In genomic region chr8:3337525-3337824, GRCm38 (mm10) we compare ENCODE assay signal across 16 mouse cellular contexts. TPM values are rescaled to one million over a fixed set of nuclear protein-coding genes. Genes with fewer than 3 reads are reported as not detected.
"Had no signal": no experiment of that assay in that cellular context is flagged by ENCODE, and none has a peak within 500 bp of the region (broad histone marks: within the 10 kb centered on the region; RNA-seq: fewer than 3 reads in every experiment).

No protein-coding gene starts in this region.

RNA-seq across cellular contexts. Expression of gene A430078G23Rik, which starts 15.7 kb away (rescaled TPM):
- total RNA-seq: left cerebral cortex, postnatal 10 days; left cerebral cortex, postnatal 14 days; left cerebral cortex, postnatal 25 days; left cerebral cortex, postnatal 36 days; midbrain, postnatal 0 days had no signal
- polyA plus RNA-seq: limb, embryonic 10.5 days; limb, embryonic 11.5 days; midbrain, embryonic 10.5 days; midbrain, embryonic 11.5 days; midbrain, embryonic 12.5 days; midbrain, embryonic 13.5 days; midbrain, embryonic 14.5 days; midbrain, embryonic 15.5 days; midbrain, embryonic 16.5 days; midbrain, postnatal 0 days; myocyte; neural tube, embryonic 11.5 days had no signal
